Mouse (Mus musculus): Measurements from ENCODE around the gene Serpina10.
A peak's percentile ranks its signal among the peaks of the same experiment; 100 is the strongest.
"Not testable (repeated sequence)": the region's sequence is repeated elsewhere in the genome, so short reads cannot be mapped to it uniquely, and the experiment has no call there.

Serpina10 gene

DNA sequence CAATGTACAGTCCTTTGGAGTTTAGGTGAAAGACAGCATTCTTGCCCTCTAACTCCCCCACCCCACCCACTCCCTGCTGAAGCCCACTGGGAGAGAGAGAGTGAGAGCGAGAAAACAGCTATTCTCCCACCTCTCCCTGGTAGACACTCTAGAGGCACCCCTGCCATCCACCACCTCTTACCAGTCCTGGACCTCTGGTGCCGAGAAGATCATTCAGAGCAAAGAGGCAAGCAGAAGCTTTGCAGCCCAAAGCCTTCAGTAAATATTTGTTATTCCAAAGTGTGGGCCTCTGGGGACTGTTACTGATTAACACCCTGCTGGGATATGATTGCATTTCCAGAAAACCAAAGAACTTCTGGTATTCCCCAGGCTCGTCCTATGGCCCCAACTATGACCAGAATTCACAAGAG, at the start of gene Serpina10:
TSS of gene Serpina10 (minus strand) at position 242 of the 410 bp plus-strand sequence.
- DNase-seq (ENCODE audit: low read depth, low spot score): no peak

DNA sequence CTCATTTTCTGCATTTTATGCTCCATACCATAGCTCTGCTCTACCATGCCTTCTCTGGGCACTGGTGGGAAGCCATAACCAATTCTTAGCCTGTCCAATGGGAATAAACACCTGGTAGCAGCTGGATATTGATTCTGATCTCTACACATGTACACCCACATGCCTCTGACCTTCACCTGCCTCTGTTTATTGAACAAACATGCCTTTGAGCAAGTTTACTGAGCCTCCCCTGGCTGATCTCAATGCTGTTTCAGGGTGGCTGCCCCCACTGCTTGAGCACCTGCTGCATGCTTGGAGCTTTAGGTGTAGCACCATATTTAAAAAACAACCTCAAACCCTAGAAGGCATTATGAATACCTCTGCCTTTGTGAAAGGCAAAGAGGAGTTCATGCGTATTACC, 48.6 kb upstream of the Serpina10 start:
- not testable (repeated sequence) for DNase-seq (ENCODE audit: low read depth, low spot score)

DNA sequence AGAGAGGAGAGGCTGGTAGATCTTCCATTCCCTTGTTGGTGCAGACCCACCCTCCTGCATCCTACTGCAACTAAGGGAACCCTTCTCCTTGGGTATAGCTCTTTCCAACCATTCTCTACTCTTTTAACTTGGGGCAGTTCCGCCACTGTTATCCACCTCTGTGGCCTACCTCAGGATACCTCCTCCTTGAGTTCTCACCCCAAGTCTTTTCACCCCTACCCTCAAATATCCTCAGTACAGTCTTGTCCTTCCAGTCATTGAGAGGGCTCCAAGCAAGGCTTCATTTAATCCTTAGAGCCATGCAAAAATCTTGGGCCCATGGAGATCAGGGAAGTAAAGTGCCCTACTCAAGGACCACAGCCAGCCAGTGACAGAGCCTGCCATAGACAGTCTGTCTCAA, 44.8 kb upstream of the Serpina10 start, which contains the start of gene Serpina16:
TSS of gene Serpina16 (minus strand) at position 101 of the 400 bp plus-strand sequence.
- DNase-seq (ENCODE audit: low read depth, low spot score): no peak

DNA sequence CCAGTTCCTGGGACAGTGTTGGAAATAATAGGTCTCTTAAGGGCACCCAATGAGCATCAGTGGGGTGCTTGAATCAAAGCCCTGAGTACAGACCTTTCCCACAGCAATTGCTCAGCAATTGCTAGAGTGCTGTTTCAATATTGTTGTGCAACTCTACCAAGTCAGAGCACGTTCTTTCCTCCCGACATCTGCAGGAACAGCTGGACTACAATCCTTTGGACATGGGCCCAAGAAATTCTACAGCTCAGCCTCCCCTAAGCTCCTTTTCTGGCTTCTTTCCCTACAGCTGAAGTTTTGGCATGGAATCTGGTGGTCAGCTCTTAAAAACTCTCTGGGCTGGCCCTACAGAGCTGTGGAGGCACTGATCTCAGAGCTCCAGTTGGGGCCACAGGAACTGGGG, 41.9 kb upstream of the Serpina10 start:
- no peak for DNase-seq (ENCODE audit: low read depth, low spot score)

DNA sequence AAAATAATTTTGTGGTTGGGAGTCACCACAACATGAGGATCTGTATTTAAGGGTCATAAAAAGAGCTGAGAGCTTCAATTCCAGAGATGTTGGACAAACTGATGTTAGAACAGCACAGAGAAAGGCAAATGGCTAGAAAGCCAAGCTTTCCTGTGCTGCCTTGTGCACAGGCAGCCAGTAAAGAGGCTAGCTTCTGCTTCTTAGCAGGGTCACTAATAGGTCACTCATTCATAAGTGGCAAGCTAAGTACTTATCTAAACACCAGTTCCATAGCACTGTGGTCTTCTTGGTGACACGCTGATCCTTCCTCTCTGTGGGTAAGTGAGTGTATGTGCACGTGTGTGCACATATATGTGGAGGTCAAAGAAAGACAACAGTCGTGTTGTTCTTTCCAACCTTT, 40.2 kb upstream of the Serpina10 start:
- DNase-seq (ENCODE audit: low read depth, low spot score): no peak

DNA sequence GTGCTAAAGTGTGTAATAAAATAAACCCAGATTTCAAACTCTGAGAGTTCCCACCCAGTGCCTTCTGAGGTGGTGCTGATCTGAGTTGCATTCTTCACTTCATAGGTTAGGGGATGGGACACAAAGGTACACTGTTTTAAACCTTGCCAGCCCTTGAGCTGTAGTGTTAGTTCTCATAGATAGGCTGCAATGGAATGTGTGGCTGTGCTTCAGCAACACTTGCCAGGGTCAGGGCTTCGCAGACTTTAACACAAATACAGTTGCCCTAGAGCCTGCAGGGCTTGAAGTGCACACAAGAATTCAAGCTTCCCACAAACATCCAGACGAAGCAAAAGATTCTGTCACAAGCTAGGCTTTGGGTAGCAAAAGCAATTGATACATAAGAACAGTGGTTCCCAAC, 39.7 kb upstream of the Serpina10 start:
- no peak for DNase-seq (ENCODE audit: low read depth, low spot score)

DNA sequence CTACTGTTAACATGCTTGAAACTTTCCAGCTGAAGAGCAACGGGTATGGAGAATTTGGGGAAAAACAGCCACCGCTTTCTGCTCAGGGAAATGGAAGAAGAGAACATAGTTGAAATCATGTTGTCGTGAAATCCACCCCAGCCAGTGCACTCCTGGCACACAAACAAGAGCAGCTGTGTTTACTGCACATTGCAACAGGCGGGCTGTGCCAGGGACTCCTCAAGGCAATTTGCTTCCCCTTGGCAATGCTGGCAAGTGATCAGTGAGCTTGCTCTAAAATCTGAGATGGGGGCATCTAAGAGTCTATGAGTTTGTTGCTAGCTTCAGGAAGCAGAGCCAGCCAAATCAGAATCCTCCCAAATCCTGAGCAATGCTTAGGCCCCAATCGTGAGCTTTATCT, 39.1 kb upstream of the Serpina10 start:
- no peak for DNase-seq (ENCODE audit: low read depth, low spot score)

DNA sequence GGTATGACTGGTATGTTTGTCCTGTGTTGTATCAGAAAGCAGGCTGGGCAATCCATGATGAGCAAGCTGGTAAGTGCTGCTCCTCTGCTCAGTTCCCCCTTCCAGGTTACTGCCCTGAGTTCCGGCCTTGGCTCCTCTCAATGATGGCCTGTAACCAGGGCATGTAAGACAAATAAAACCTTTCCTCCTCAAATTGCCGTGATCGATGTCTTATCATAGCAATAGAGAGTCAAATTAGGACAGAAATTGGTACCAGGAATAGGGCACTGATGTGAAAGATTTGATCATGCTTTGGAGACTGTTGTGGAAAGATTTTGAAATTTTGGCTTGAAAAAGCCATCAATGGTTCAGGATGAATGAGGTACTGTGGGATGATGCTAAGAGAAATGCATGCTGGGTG, 34.0 kb upstream of the Serpina10 start:
- no peak for DNase-seq (ENCODE audit: low read depth, low spot score)

DNA sequence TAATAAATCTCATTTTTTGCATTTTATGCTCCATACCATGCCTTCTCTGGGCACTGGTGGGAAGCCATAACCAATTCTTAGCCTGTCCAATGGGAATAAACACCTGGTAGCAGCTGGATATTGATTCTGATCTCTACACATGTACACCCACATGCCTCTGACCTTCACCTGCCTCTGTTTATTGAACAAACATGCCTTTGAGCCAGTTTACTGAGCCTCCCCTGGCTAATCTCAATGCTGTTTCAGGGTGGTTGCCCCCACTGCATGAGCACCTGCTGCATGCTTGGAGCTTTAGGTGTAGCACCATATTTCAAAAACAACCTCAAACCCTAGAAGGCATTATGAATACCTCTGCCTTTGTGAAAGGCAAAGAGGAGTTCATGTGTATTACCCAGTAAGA, 30.8 kb upstream of the Serpina10 start:
- not testable (repeated sequence) for DNase-seq (ENCODE audit: low read depth, low spot score)

DNA sequence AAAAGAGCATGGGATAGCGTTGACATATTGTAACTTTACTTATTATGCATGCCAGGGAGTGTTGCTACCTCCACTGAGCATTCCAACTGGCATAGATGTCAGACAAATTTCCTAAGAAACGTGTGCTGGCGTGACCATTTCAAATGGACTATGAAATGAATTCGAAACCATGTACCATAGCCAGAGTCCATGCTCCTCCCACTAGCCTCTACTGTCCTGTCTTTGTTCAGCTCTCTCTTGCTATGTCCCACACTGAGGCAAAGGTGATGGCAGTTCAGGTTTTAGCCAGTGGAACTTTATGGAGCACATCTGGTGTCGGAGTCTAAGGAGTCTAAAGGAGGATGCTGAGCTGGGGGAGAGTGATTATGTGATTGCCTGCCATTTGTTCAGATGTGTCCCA, 28.8 kb upstream of the Serpina10 start:
- no peak for DNase-seq (ENCODE audit: low read depth, low spot score)

DNA sequence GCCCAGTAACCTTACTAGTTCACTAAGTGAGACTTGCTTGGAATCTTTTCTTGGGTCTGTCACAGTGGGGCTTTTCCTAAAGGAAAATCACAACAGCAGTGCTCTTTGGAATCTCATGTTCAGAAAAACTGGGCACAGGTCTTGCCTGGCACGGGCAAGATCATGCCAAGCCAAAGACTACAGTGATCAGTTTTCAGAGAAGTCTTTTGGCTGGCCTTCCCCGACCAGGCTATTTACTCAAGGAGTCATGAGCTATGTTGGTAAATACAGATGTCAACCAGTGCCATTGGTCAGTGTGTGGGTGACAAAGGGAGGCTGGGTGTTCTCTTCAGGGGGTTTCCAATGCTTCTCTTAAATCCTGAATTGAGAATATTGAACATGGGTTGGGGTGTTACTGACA, 27.9 kb upstream of the Serpina10 start:
- DNase-seq (ENCODE audit: low read depth, low spot score): no peak

DNA sequence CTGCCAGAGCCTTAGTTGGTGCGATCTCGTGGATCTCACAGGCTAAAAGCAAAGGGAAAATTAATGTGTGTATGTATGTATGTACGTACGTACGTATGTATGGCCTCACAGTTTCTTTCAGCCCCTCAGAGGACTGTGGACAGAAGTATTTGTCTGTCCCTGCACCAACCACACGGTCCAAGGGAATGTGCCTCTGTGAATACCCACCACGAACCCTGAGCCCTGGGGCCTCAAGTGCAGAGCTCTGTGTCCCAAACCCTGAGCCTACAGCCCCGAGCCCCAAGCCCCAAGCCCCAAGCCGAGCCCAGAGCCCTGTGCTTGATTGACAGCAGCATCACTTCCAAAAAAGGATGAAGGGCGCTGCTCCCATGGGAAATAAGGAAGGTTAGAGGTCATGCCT, 26.7 kb upstream of the Serpina10 start:
- DNase-seq (ENCODE audit: low read depth, low spot score): no peak

DNA sequence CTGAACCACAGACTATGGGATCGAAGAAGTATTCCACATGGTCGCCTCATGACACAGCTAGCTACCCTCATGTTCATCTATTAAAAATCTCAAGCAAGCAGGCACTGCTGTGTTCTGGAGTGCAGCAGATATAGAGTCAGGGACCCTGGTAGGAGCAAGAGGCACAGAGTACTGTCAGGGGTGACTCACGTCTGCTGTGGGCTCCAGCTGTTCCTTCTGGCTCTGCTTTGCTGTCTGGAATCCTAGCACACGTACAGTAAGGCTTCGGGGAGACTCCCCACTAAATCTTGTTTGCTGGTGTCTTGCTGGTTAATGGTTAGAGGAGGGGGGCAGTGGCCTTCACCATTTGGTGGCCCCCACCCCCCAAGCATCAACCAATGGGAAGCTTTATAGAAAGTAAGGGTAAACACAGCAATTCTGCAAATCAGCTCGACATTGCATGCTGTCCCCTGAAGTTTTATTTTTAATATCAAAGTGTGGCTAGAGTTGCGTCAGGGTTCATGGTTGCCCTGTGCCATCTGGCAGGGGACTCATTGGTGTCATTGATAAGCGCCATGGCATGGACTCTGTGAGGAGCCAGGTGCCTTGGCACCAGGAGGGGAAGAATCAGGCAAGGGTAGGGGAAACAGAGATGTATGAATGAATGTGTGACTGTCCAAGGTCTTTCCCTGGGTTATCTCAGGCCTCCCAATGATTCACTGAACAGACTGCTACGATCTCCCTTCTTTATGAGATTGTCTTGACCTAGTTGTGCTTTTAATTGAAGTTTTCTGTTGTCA, 25.8 kb upstream of the Serpina10 start, which contains the start of gene Serpina6:
TSS of gene Serpina6 (minus strand) at position 365 of the 779 bp plus-strand sequence.
- no peak for DNase-seq (ENCODE audit: low read depth, low spot score)

DNA sequence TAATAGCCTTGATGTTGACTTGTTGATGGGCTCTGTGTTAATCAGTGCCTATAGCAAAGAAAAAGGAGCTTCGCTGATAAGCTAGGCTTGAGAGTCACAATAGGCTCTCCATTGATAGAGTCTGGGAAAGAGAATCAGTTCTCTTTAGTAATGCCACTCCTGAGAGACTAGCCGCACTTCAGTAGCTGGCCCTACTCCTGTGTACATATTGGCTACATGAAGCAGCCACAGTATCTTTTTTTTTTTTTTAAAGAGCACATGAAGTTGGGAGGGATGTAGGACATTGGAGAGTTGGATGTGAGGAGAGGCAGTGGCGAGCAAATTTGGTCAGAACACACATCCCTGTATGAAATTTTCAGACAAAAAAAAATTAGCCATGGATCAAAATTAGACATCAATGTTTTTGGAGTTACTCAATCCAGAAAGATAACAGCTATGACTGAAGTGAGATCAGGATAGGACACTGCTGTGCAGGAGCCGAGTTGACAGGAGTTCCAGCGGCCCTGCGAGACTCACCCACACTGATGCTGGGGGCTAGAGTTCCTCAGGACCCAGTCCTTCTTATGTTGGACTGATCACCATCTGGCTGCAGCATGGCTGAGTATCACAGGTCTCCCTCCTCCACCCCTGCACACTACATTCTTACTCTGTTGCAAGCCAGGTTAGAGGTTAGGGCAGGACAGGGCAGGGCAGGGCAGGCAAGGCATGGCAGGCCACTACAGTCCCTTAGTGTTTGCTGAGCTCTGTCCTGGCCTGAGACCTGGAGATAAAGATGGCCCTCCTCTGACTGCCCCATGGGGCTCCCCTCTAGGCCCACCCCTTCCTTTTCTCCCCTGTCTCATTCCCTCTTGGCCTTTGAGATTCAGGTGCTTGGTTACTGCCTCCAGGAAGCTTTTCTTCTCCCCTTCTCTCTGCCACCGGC, 24.1 kb upstream of the Serpina10 start:
- DNase-seq (ENCODE audit: low read depth, low spot score): no peak

DNA sequence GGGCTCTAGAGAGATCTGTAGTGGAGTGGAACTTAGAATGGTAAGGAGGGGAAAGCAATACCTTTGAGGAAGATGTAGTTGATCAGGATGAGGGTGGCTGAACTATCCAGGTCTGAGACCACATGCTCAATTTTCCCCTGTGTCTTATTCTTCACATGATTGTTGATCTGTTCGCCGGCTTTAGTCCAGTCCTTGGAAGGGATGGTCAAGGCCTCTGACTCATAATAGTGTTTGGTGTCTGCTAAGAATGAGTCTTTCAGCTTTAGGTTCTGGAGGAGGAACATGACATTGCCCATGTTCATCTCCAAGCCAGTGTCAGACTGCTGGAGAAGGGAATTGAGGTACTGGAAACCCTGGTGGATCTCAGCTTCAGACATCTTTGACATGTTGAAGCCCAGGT, 22.6 kb upstream of the Serpina10 start:
- DNase-seq (ENCODE audit: low read depth, low spot score): no peak

DNA sequence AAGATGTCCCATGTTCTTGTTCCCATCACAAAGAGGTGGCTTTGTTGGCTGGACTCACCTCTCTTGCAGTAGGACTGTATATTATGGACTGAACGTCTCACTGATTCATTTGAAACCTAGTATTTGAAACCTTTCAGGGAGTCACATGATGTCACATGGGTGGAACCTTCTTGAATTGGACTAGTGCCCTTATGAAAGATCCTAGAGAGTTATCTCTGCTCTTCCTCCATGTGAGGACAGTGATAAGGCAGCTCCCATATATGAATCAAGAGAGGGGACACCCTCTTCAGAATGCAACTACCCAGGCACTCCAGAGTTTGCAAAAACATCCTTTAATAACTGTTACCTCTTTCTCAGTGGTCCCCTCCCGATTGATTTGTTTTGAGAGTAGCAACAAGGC, 15.1 kb upstream of the Serpina10 start:
- DNase-seq (ENCODE audit: low read depth, low spot score): no peak

DNA sequence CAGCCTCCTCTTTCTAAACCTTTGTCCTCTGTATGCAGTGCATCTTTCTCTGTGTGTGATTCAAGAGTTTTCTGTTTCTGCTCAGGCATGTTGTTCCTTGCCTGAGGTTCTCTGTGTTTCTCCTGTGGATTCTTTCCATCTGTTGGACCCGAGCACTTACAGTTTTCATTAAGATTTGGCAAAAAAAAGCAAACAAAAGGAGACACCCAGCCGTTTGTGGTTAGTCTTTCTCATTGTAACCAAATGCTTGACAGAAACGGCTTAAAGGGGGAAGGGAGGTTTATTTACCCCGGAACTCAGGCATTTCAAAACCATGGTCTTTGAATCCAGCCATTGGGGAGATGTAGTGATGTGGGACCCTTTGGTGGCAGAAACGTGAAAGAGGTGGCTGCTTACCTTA, 13.4 kb upstream of the Serpina10 start:
- DNase-seq (ENCODE audit: low read depth, low spot score): no peak

DNA sequence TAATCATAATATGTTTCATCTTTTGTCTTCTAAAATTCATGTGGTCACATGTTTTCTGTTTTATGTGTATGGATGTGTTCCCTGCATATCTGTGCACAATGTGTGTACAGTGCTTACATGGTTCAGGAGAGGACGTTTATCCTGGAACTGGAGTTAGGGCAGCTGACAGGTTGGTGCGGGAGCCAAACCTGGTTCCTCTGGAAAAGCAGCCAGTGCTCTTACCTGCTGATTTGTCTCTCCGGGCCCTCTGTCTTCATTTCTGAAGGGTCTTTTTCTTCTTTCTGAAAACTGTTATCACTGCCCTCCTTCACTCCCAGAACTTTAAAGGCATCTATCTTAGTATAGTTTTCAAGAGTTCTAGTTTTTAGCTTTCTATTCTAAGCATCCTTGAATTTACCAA, 12.6 kb upstream of the Serpina10 start:
- DNase-seq (ENCODE audit: low read depth, low spot score): no peak

DNA sequence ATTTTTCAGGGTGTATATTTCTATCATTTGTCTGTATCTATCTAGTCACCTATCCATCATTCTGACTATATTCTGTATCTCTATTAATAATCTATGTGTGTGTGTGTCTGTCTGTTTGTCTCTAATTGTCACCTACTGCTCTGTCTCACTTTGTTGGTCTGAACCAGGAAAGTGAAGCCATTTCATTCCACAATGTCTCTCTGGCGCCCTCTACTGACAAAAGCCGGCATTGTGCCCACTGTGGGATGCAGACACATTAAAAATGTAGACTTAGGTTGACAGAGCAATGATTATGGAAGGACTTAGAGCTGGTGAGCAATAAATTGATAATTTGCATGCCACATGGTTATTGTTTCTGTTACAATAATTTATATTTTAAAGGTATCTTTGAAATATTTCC, 12.1 kb upstream of the Serpina10 start:
- DNase-seq (ENCODE audit: low read depth, low spot score): peak; percentile 57

DNA sequence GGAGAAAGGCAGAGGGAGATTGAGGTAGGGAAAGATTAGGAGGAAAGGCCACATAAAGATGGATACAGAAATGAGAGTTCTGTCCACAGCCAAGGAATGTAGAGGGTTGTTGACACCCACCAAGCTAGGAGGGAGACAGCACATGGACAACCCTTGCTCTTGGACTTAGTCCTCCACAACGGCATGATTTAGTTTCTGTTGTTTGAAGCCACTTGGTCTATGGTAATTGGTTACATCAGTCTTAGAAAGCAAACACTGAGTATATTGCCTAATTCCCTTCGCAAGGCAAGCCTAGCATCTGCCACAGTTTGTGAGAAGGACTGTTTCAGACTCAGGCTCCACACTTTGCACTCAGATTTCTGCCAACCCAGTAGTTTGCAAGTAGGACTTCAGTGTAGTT, 4.6 kb upstream of the Serpina10 start:
- DNase-seq (ENCODE audit: low read depth, low spot score): no peak

DNA sequence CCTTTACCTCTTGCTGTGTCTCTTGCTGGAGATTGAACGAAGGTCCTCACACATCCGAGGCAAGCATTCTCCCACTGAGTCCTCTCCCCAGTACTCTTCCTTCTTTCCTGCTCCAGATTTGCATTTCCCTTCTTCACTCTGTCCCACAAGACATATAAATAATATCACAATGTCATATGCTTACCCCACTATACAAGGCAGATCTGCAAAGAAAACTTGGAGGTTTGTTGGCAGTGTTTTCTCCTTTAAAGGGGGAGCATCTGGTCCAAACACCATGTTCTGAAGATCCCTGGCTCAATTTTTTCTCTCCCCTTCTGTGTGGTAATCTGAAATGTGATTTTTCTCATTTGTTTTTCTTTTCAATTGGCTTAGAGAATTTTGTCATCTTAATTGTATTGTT, 3.2 kb upstream of the Serpina10 start:
- DNase-seq (ENCODE audit: low read depth, low spot score): no peak

DNA sequence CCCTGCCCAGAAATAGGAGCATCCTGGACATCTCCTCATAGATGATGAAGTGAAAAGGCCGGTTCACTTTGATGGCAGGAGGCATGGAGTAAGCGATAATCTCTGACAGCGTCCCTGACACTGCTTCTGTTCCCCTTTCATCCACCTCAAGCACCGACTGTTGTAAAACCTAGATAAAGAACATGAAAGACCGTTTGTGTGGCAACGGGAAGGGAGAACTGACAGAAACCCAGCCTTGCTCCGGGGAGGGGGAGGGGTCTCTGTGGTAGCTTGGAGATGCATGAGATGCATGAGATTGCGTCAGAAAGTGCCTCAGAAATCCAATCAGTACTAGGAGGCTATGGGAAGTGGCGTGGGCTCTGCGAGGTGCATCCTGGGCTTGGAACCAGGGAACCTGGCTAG, 14.4 kb downstream of the Serpina10 start:
- no peak for DNase-seq (ENCODE audit: low read depth, low spot score)

DNA sequence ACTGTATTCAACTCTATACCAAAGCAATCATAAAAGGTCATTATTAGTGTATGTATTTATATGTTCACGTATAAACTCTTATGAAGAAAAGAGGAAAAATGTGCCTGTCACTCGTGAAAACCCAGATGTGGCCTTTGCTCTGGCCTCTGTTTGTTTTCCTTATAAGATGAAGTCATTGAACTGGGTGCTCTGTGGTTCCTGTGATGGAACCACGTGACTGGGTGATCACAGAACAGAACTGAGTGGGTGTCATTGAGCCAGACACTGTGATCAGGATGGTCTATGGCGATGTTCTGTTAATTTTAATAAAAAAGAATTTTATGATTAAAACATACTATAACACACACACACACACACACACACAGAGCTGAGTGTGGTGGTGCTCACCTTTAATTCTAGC, 15.5 kb downstream of the Serpina10 start:
- no peak for DNase-seq (ENCODE audit: low read depth, low spot score)
